Mouse (Mus musculus) embryonic fibroblast, embryonic 13.5 days (primary cell): ENCODE results near the gene Adgrg1.

Experiments
- CTCF ChIP-seq: IDR thresholded peaks from 2 replicates; pipeline ENCODE4 v1.5.1; 2011; ENCODE audit warnings: mild to moderate bottlenecking, control low read depth, low read length, moderate library complexity, borderline replicate concordance; ENCODE audit not compliant: insufficient read depth
- POLR2A ChIP-seq: IDR thresholded peaks from 2 replicates; pipeline ENCODE4 v1.6.1; 2011; ENCODE audit warnings: low read depth, mild to moderate bottlenecking, control low read depth, low read length, moderate library complexity

GRCm38 (mm10) chr8:94952086-94952485 lies 22.5 kb upstream of the Adgrg1 start:
- TF ChIP-seq CTCF (no peak), POLR2A (no peak)
